Mouse (Mus musculus) myocyte (in vitro differentiated cells): ENCODE data around the gene Stk11.

Source experiments
- MYOD1 ChIP-seq, 3 experiments: IDR thresholded peaks; one replicate each; pipeline ENCODE4 v1.6.1; 2011; ENCODE audit warnings: control low read depth in 2 of 3, low read depth in 2 of 3, mild to moderate bottlenecking in 2 of 3, moderate library complexity in 1 of 3; ENCODE audit not compliant: insufficient read length in 2 of 3, control insufficient read depth in 1 of 3
- POLR2A ChIP-seq: IDR thresholded peaks from one replicate; pipeline ENCODE4 v1.6.1; 2011; ENCODE audit warnings: low read depth, mild to moderate bottlenecking, control low read depth, moderate library complexity; ENCODE audit not compliant: insufficient read length
- POLR2AphosphoS2 ChIP-seq: IDR thresholded peaks from one replicate; pipeline ENCODE4 v1.6.1; 2011; ENCODE audit warnings: low read depth, control low read depth; ENCODE audit not compliant: insufficient read length

- TF ChIP-seq POLR2A (no peak), POLR2AphosphoS2 (no peak), MYOD1 (IDR thresholded peaks at IDR 0.05; ENCODE audit: control insufficient read depth in 1 of 3, insufficient read length in 2 of 3, low read depth in 2 of 3) (no peak)
Measured at GRCm38 (mm10) chr10:80123932-80124562, 8.4 kb downstream of the Stk11 start.
